Mouse (Mus musculus) CH12.LX (cell line): ENCODE measurements around the gene Lrrc28. TPM values are rescaled to one million over a fixed set of nuclear protein-coding genes. Genes with fewer than 3 reads are reported as not detected.

Experiments
- DNase-seq: peaks from one replicate; pipeline ENCODE4 v3.0.0-alpha.2; 2013; ENCODE audit errors: extremely low read depth
- H3K27ac ChIP-seq: 2 replicates; pipeline ENCODE4 v1.5.1; 2012; ENCODE audit warnings: low read depth, mild to moderate bottlenecking, control low read depth, moderate library complexity; ENCODE audit not compliant: insufficient read depth
- H3K27me3 ChIP-seq: replicated peaks from 2 replicates; pipeline ENCODE3; 2012; ENCODE audit warnings: inconsistent platforms
- H3K36me3 ChIP-seq, 2 experiments: replicated peaks in 1 of 2; 2 replicates each; pipeline versions ENCODE3 to v1.6.1; 2012; ENCODE audit warnings: inconsistent platforms in 1 of 2, low read length in 1 of 2, mild to moderate bottlenecking in 1 of 2, mixed read lengths in 1 of 2, moderate library complexity in 1 of 2; ENCODE audit not compliant: control insufficient read depth in 1 of 2, insufficient read depth in 1 of 2
- H3K4me1 ChIP-seq, 2 experiments: 2 replicates each; pipeline ENCODE4 v1.6.1; 2012; ENCODE audit warnings: inconsistent platforms in 1 of 2, moderate library complexity in 1 of 2; ENCODE audit not compliant: insufficient read depth in 2 of 2, control insufficient read depth in 1 of 2
- H3K4me2 ChIP-seq: 2 replicates; pipeline ENCODE4 v1.6.1; 2012; ENCODE audit warnings: low read depth, mild to moderate bottlenecking, control low read depth; ENCODE audit not compliant: poor library complexity, insufficient read depth, severe bottlenecking
- H3K4me3 ChIP-seq, 3 experiments: fragments of 150-350 bp in 1 of 3; sonication (generic) in 1 of 3; replicated peaks in 1 of 3; 2 replicates each; pipeline versions ENCODE3 to v1.5.1; 2011 to 2012; ENCODE audit warnings: low read depth in 2 of 3, low read length in 2 of 3, mild to moderate bottlenecking in 2 of 3, moderate library complexity in 2 of 3, control low read depth in 1 of 3, improper control_type of control experiment in 1 of 3, inconsistent platforms in 1 of 3, mixed read lengths in 1 of 3; ENCODE audit not compliant: poor library complexity in 1 of 3
- H3K79me2 ChIP-seq: replicated peaks from 2 replicates; pipeline ENCODE4 v1.6.1; 2012; ENCODE audit warnings: mild to moderate bottlenecking, moderate library complexity; ENCODE audit not compliant: control insufficient read depth, poor library complexity, insufficient read depth, severe bottlenecking; ENCODE audit errors: extremely low read depth
- H3K9ac ChIP-seq: 2 replicates; pipeline ENCODE4 v1.6.1; 2012; ENCODE audit warnings: low read depth, mild to moderate bottlenecking, control low read depth, moderate library complexity; ENCODE audit not compliant: insufficient read depth
- H3K9me3 ChIP-seq: replicated peaks from 2 replicates; pipeline ENCODE3; 2012; ENCODE audit warnings: low read length, inconsistent platforms, mixed read lengths
- BHLHE40 ChIP-seq: IDR thresholded peaks from 2 replicates; pipeline ENCODE4 v1.6.1; 2011; ENCODE audit warnings: mild to moderate bottlenecking, low read depth, low read length, improper control_type of control experiment
- CHD1 ChIP-seq: IDR thresholded peaks from 2 replicates; pipeline ENCODE4 v1.6.1; 2012; ENCODE audit warnings: low read depth, low read length, improper control_type of control experiment, inconsistent platforms
- CHD2 ChIP-seq: IDR thresholded peaks from 2 replicates; pipeline ENCODE4 v1.6.1; 2011; ENCODE audit warnings: low read length, improper control_type of control experiment
- E2F4 ChIP-seq: IDR thresholded peaks from 2 replicates; pipeline ENCODE4 v1.6.1; 2011; ENCODE audit warnings: low read depth, low read length, improper control_type of control experiment; ENCODE audit not compliant: insufficient replicate concordance
- ELF1 ChIP-seq: IDR thresholded peaks from 2 replicates; pipeline ENCODE4 v1.6.1; 2014; ENCODE audit warnings: low read depth, mild to moderate bottlenecking, inconsistent platforms, low read length, improper control_type of control experiment
- GABPA ChIP-seq: IDR thresholded peaks from 2 replicates; pipeline ENCODE4 v1.6.1; 2012; ENCODE audit warnings: low read depth, low read length, improper control_type of control experiment, inconsistent platforms; ENCODE audit not compliant: insufficient replicate concordance
- HCFC1 ChIP-seq: IDR thresholded peaks from 2 replicates; pipeline ENCODE4 v1.6.1; 2012; ENCODE audit warnings: low read depth, mild to moderate bottlenecking, inconsistent platforms, low read length, improper control_type of control experiment
- IRF4 ChIP-seq: IDR thresholded peaks from 2 replicates; pipeline ENCODE4 v1.6.1; 2014; ENCODE audit warnings: low read depth, mild to moderate bottlenecking, inconsistent platforms, low read length, improper control_type of control experiment
- JUN ChIP-seq: IDR thresholded peaks from 2 replicates; pipeline ENCODE4 v1.6.1; 2011; ENCODE audit warnings: low read depth, mild to moderate bottlenecking, low read length, improper control_type of control experiment, moderate library complexity; ENCODE audit not compliant: insufficient read depth
- KAT2A ChIP-seq: IDR thresholded peaks from 2 replicates; pipeline ENCODE4 v1.6.1; 2012; ENCODE audit warnings: low read length, improper control_type of control experiment, inconsistent platforms; ENCODE audit not compliant: insufficient replicate concordance
- MAZ ChIP-seq: IDR thresholded peaks from 2 replicates; pipeline ENCODE4 v1.6.1; 2012; ENCODE audit warnings: low read depth, mild to moderate bottlenecking, inconsistent platforms, low read length, improper control_type of control experiment, moderate library complexity
- MXI1 ChIP-seq: IDR thresholded peaks from 2 replicates; pipeline ENCODE4 v1.6.1; 2011; ENCODE audit warnings: mild to moderate bottlenecking, low read depth, low read length, improper control_type of control experiment
- NELFE ChIP-seq: IDR thresholded peaks from 2 replicates; pipeline ENCODE4 v1.6.1; 2011; ENCODE audit warnings: low read depth, low read length, improper control_type of control experiment
- NRF1 ChIP-seq: IDR thresholded peaks from 2 replicates; pipeline ENCODE4 v1.6.1; 2014; ENCODE audit warnings: low read depth, mild to moderate bottlenecking, inconsistent platforms, low read length, improper control_type of control experiment, moderate library complexity
- RAD21 ChIP-seq: IDR thresholded peaks from 2 replicates; pipeline ENCODE4 v1.6.1; 2011; ENCODE audit warnings: low read depth, mild to moderate bottlenecking, low read length, improper control_type of control experiment, moderate library complexity
- RCOR1 ChIP-seq: conservative IDR thresholded peaks from 2 replicates; pipeline ENCODE4 v1.6.1; 2012; ENCODE audit warnings: low read depth, mild to moderate bottlenecking, inconsistent platforms, low read length, improper control_type of control experiment
- SIN3A ChIP-seq: IDR thresholded peaks from 2 replicates; pipeline ENCODE4 v1.6.1; 2012; ENCODE audit warnings: low read length, improper control_type of control experiment, inconsistent platforms
- SMC3 ChIP-seq: IDR thresholded peaks from 2 replicates; pipeline ENCODE4 v1.6.1; 2011; ENCODE audit warnings: low read depth, low read length, improper control_type of control experiment
- TBP ChIP-seq: conservative IDR thresholded peaks from 2 replicates; pipeline ENCODE4 v1.6.1; 2011; ENCODE audit warnings: low read depth, low read length, improper control_type of control experiment
- UBTF ChIP-seq: IDR thresholded peaks from 2 replicates; pipeline ENCODE4 v1.6.1; 2012; ENCODE audit warnings: low read depth, mild to moderate bottlenecking, inconsistent platforms, low read length, improper control_type of control experiment, moderate library complexity
- USF1 ChIP-seq: IDR thresholded peaks from 2 replicates; pipeline ENCODE4 v1.6.1; 2014; ENCODE audit warnings: low read depth, mild to moderate bottlenecking, inconsistent platforms, low read length, improper control_type of control experiment
- USF2 ChIP-seq: conservative IDR thresholded peaks from 2 replicates; pipeline ENCODE4 v1.6.1; 2011; ENCODE audit warnings: low read depth, low read length, improper control_type of control experiment
- ZKSCAN1 ChIP-seq: IDR thresholded peaks from 2 replicates; pipeline ENCODE4 v1.6.1; 2012; ENCODE audit warnings: low read depth, inconsistent platforms, low read length, improper control_type of control experiment, borderline replicate concordance
- ZMIZ1 ChIP-seq: IDR thresholded peaks from 2 replicates; pipeline ENCODE4 v1.6.1; 2012; ENCODE audit warnings: low read depth, mild to moderate bottlenecking, inconsistent platforms, low read length, improper control_type of control experiment
- ZNF384 ChIP-seq: IDR thresholded peaks from 2 replicates; pipeline ENCODE4 v1.6.1; 2012; ENCODE audit warnings: low read depth, low read length, improper control_type of control experiment, inconsistent platforms
- dilution Hi-C: fragments of 300-500 bp; cut with MboI; formaldehyde crosslinking; loops from 2 replicates; pipeline ENCODE4 v1.14.3; 2020; ENCODE audit warnings: low sequenced_read_pairs; ENCODE audit not compliant: extremely low pct_unique_long_range_greater_than_20kb, extremely low pct_ligation_motif_present
- in situ Hi-C: fragments of 300-500 bp; cut with MboI; formaldehyde crosslinking; loops from 3 replicates; pipeline ENCODE4 v1.14.3; 2019; ENCODE audit warnings: low sequenced_read_pairs, low pct_ligation_motif_present, low pct_unique_long_range_greater_than_20kb, mixed read lengths
- polyA plus RNA-seq: library from polyadenylated mRNA; unstranded; fragments of >175 nt; gene quantifications from 2 replicates; pipeline ENCODE4 v1.2.1, GENCODE M21; 2012; ENCODE audit warnings: low read depth; ENCODE audit not compliant: insufficient read length
- total RNA-seq, 2 experiments: library from RNA; depleted of rRNA; stranded (reverse); fragments of 300-350 nt in 1 of 2; fragments of >200 nt in 1 of 2; gene quantifications; 2 replicates each; pipeline ENCODE4 v1.2.3; 2012 to 2014

The Lrrc28 gene
- total and polyA plus RNA-seq, 3 experiments, result 41.6 to 63.5 (median 59.2) TPM

GRCm38 (mm10) chr7:67554863-67555262, 90.2 kb downstream of the Lrrc28 start:
- DNase-seq, result no peak
- peaks cover 13 to 42% of the 10 kb centered on the region in 2 experiments for H3K36me3 ChIP-seq
- no peaks in the 10 kb centered on the region for H3K27me3 ChIP-seq
- H3K4me1 ChIP-seq, result peaks cover 0 to 19% of the 10 kb centered on the region in 2 experiments; a peak in 2 of 4 replicates
- no peak overlapping the region for H3K4me3 ChIP-seq
- in situ Hi-C loops (no loop called here), dilution Hi-C loops (no loop called here)
- H3K9ac ChIP-seq, result no peak overlapping the region
- H3K27ac ChIP-seq, result no peak overlapping the region
- no peak overlapping the region for H3K4me2 ChIP-seq
- no peaks in the 10 kb centered on the region; the same call in 1 of the 2 replicates for H3K79me2 ChIP-seq
- TF ChIP-seq CHD1 (no peak), GABPA (no peak), SMC3 (no peak), TBP (no peak), NELFE (no peak), MAZ (no peak), RAD21 (no peak), NRF1 (no peak), CHD2 (no peak), BHLHE40 (no peak), ELF1 (no peak), UBTF (no peak), E2F4 (no peak), USF2 (no peak), SIN3A (no peak), USF1 (no peak), IRF4 (no peak), RCOR1 (no peak), MXI1 (no peak), ZNF384 (no peak)
- no peaks in the 10 kb centered on the region for H3K9me3 ChIP-seq

GRCm38 (mm10) chr7:67551242-67551641, 93.8 kb downstream of the Lrrc28 start:
- H3K27me3 ChIP-seq, result no peaks in the 10 kb centered on the region
- H3K9ac ChIP-seq, result no peak overlapping the region
- H3K79me2 ChIP-seq, result no peaks in the 10 kb centered on the region; the same call in 1 of the 2 replicates
- no peak overlapping the region for H3K27ac ChIP-seq
- H3K4me2 ChIP-seq, result no peak overlapping the region
- TF ChIP-seq UBTF (no peak), ZKSCAN1 (no peak), KAT2A (no peak), NRF1 (no peak), TBP (no peak), CHD2 (no peak), ZMIZ1 (no peak), HCFC1 (no peak), JUN (no peak)
- peaks cover 0 to 24% of the 10 kb centered on the region in 2 experiments for H3K36me3 ChIP-seq
- in situ Hi-C loops, result no loop called here
- H3K4me1 ChIP-seq, result peaks cover 10 to 30% of the 10 kb centered on the region in 2 experiments
- dilution Hi-C loops, result no loop called here
- H3K4me3 ChIP-seq, result no peak overlapping the region
- DNase-seq, result no peak
- no peaks in the 10 kb centered on the region for H3K9me3 ChIP-seq
